Mouse (Mus musculus) limb, embryonic 14.5 days (tissue): ENCODE measurements at regions not wholly inside any gene's neighbourhood (a gene's known extent, or its start where the extent isn't known, plus 50 kb on each side); places are given as distances from the start of the nearest gene placed in this dataset.

Experiments used
- ATAC-seq: fragments of 200-750 bp; cut with Nextera tagmentation; 2 replicates; pipeline ENCODE4 v1.8.0; 2017; ENCODE audit warnings: low read depth, moderate number of reproducible peaks, moderate TSS enrichment; ENCODE audit not compliant: low FRiP score
- DNase-seq: peaks from one replicate; pipeline ENCODE4 v3.0.0-alpha.2; 2015; ENCODE audit warnings: low spot score
- H3K27ac ChIP-seq: fragments of 300-500 bp; sonication (generic); replicated peaks from 2 replicates; pipeline ENCODE4 v1.5.1; 2014; ENCODE audit warnings: low read depth, mild to moderate bottlenecking, low read length, moderate library complexity, mixed read lengths
- H3K27me3 ChIP-seq: fragments of 300-500 bp; sonication (generic); 2 replicates; pipeline ENCODE4 v1.6.1; 2014; ENCODE audit warnings: low read length, mixed read lengths; ENCODE audit not compliant: control insufficient read depth, insufficient read depth
- H3K36me3 ChIP-seq: fragments of 300-500 bp; sonication (generic); 2 replicates; pipeline ENCODE4 v1.6.1; 2014; ENCODE audit warnings: mild to moderate bottlenecking, low read length, moderate library complexity, mixed read lengths; ENCODE audit not compliant: control insufficient read depth, insufficient read depth
- H3K4me1 ChIP-seq: fragments of 300-500 bp; sonication (generic); 2 replicates; pipeline ENCODE4 v1.6.1; 2014; ENCODE audit warnings: antibody characterized with exemption, low read length, mixed read lengths; ENCODE audit not compliant: control insufficient read depth, insufficient read depth
- H3K4me2 ChIP-seq: fragments of 300-500 bp; sonication (generic); replicated peaks from 2 replicates; pipeline ENCODE4 v1.6.1; 2014; ENCODE audit warnings: low read depth, mild to moderate bottlenecking, low read length, moderate library complexity; ENCODE audit not compliant: severe bottlenecking
- H3K4me3 ChIP-seq: fragments of 300-500 bp; sonication (generic); replicated peaks from 2 replicates; pipeline ENCODE4 v1.5.1; 2014; ENCODE audit warnings: low read length
- H3K9ac ChIP-seq: fragments of 300-500 bp; sonication (generic); 2 replicates; pipeline ENCODE4 v1.6.1; 2014; ENCODE audit warnings: mild to moderate bottlenecking, low read depth, low read length, moderate library complexity; ENCODE audit not compliant: severe bottlenecking
- H3K9me3 ChIP-seq: fragments of 300-500 bp; sonication (generic); 2 replicates; pipeline ENCODE4 v1.6.1; 2016; ENCODE audit warnings: low read length; ENCODE audit not compliant: control insufficient read depth
- POLR2A ChIP-seq: fragments of 200-500 bp; IDR thresholded peaks from 2 replicates; pipeline ENCODE4 v1.8.0; 2012; ENCODE audit warnings: inconsistent platforms, mild to moderate bottlenecking, moderate library complexity, borderline replicate concordance; ENCODE audit not compliant: insufficient read depth, insufficient read length; ENCODE audit errors: extremely low read depth
- WGBS: fragments of 180-500 bp; shearing (Covaris S2); extraction: QIAGEN DNeasy Blood & Tissue Kit; methylation state at CpG from one replicate; pipeline ENCODE4 v1.1.7; 2014; 5-methylcytosine and 5-hydroxymethylcytosine counted together

- no peaks in the 10 kb centered on the region for H3K27me3 ChIP-seq
- WGBS, result 75% methylated on average over 7 of the region's 7 CpGs
- H3K9ac ChIP-seq, result no peak overlapping the region
- no peaks in the 10 kb centered on the region for H3K9me3 ChIP-seq
- DNase-seq (no peak), ATAC-seq (no peak)
- H3K4me2 ChIP-seq, result no peak overlapping the region
- TF ChIP-seq POLR2A, result no peak
- no peak overlapping the region for H3K4me3 ChIP-seq
- no peak overlapping the region for H3K27ac ChIP-seq
- H3K36me3 ChIP-seq, result no peaks in the 10 kb centered on the region
- H3K4me1 ChIP-seq, result no peaks in the 10 kb centered on the region
Measured at GRCm38 (mm10) chr17:61137006-61137405, 1744.1 kb downstream of the Efna5 start.

GRCm38 (mm10) chr17:61127767-61128166 lies 1753.3 kb downstream of the Efna5 start:
- ATAC-seq (no peak), DNase-seq (no peak)
- Histone ChIP-seq H3K9ac (no peak overlapping the region), H3K4me1 (no peaks in the 10 kb centered on the region), H3K4me2 (no peak overlapping the region), H3K36me3 (no peaks in the 10 kb centered on the region), H3K27ac (no peak overlapping the region), H3K4me3 (no peak overlapping the region), H3K9me3 (no peaks in the 10 kb centered on the region), H3K27me3 (no peaks in the 10 kb centered on the region)
- no peak for TF ChIP-seq POLR2A
- WGBS, result 56% methylated on average over 1 of the region's 1 CpGs

GRCm38 (mm10) chr17:61106302-61106701 lies 1774.8 kb downstream of the Efna5 start:
- 62% methylated on average over 1 of the region's 1 CpGs for WGBS
- no peaks in the 10 kb centered on the region for H3K4me1 ChIP-seq
- ATAC-seq, result no peak

GRCm38 (mm10) chr17:61060450-61060849 lies 1820.7 kb downstream of the Efna5 start:
- no peak for DNase-seq
- WGBS, result 94% methylated on average over 5 of the region's 5 CpGs
- Histone ChIP-seq H3K27me3 (no peaks in the 10 kb centered on the region), H3K36me3 (no peaks in the 10 kb centered on the region), H3K4me2 (no peak overlapping the region), H3K27ac (no peak overlapping the region), H3K9me3 (no peaks in the 10 kb centered on the region), H3K4me3 (no peak overlapping the region), H3K4me1 (no peaks in the 10 kb centered on the region), H3K9ac (no peak overlapping the region)
- ATAC-seq, result no peak
- TF ChIP-seq POLR2A, result no peak

More at GRCm38 (mm10) chr17:61106302-61106701, 1774.8 kb downstream of the Efna5 start:
- TF ChIP-seq POLR2A, result no peak
- Histone ChIP-seq H3K27ac (no peak overlapping the region), H3K4me2 (no peak overlapping the region), H3K36me3 (no peaks in the 10 kb centered on the region), H3K9me3 (no peaks in the 10 kb centered on the region), H3K4me3 (no peak overlapping the region), H3K9ac (no peak overlapping the region), H3K27me3 (no peaks in the 10 kb centered on the region)
- no peak for DNase-seq

GRCm38 (mm10) chr17:61058471-61058870 lies 1822.6 kb downstream of the Efna5 start:
- Histone ChIP-seq H3K9me3 (no peaks in the 10 kb centered on the region), H3K9ac (no peak overlapping the region), H3K4me1 (no peaks in the 10 kb centered on the region), H3K27ac (no peak overlapping the region), H3K4me2 (no peak overlapping the region), H3K27me3 (no peaks in the 10 kb centered on the region), H3K4me3 (no peak overlapping the region), H3K36me3 (no peaks in the 10 kb centered on the region)
- WGBS, result 96% methylated on average over 2 of the region's 2 CpGs
- no peak for TF ChIP-seq POLR2A
- DNase-seq (no peak), ATAC-seq (no peak)

GRCm38 (mm10) chr17:61033544-61034251 lies 1847.4 kb downstream of the Efna5 start:
- no peak for TF ChIP-seq POLR2A
- Histone ChIP-seq H3K4me3 (no peak overlapping the region), H3K9me3 (no peaks in the 10 kb centered on the region), H3K36me3 (no peaks in the 10 kb centered on the region), H3K27me3 (no peaks in the 10 kb centered on the region), H3K4me1 (no peaks in the 10 kb centered on the region), H3K9ac (no peak overlapping the region), H3K4me2 (no peak overlapping the region), H3K27ac (no peak overlapping the region)
- DNase-seq (no peak), ATAC-seq (no peak)
- WGBS, result 53% methylated on average over 4 of the region's 4 CpGs
